Mouse (Mus musculus) brain, embryonic 14.5 days (tissue): ENCODE results near the gene Abhd5. TPM values are rescaled to one million over a fixed set of nuclear protein-coding genes. Genes with fewer than 3 reads are reported as not detected.

Source experiments
- DNase-seq: peaks from one replicate; pipeline ENCODE4 v3.0.0-alpha.2; 2011; ENCODE audit warnings: low read depth
- CTCF ChIP-seq: fragments of 200-500 bp; IDR thresholded peaks from 2 replicates; pipeline ENCODE4 v1.5.1; 2012; ENCODE audit warnings: inconsistent platforms, mild to moderate bottlenecking, moderate library complexity, borderline replicate concordance; ENCODE audit not compliant: insufficient read depth, insufficient read length; ENCODE audit errors: extremely low read depth
- POLR2A ChIP-seq: fragments of 200-500 bp; IDR thresholded peaks from 2 replicates; pipeline ENCODE4 v1.6.1; 2012; ENCODE audit warnings: mild to moderate bottlenecking, inconsistent platforms, borderline replicate concordance; ENCODE audit not compliant: poor library complexity, insufficient read depth, insufficient read length, severe bottlenecking; ENCODE audit errors: extremely low read depth
- polyA plus RNA-seq: library from polyadenylated mRNA; depleted of rRNA; stranded (reverse); fragments of >200 nt; gene quantifications from 2 replicates; pipeline ENCODE4 v1.2.3, GENCODE M21; 2012

Abhd5 gene
- polyA plus RNA-seq, 1 experiment: 15.9 TPM

GRCm38 (mm10) chr9:122389287-122389920 is 38.0 kb downstream of the Abhd5 start:
- TF ChIP-seq CTCF (no peak), POLR2A (no peak)

GRCm38 (mm10) chr9:122395816-122396215 is 44.4 kb downstream of the Abhd5 start:
- no peak for DNase-seq
- TF ChIP-seq CTCF (no peak), POLR2A (no peak)

More at GRCm38 (mm10) chr9:122389287-122389920, 38.0 kb downstream of the Abhd5 start:
- no peak for DNase-seq

GRCm38 (mm10) chr9:122397156-122397555 is 45.7 kb downstream of the Abhd5 start:
- no peak for TF ChIP-seq CTCF
- no peak for TF ChIP-seq POLR2A
- DNase-seq: no peak

GRCm38 (mm10) chr9:122398746-122399145 is 47.3 kb downstream of the Abhd5 start:
- peak; percentile 40 for DNase-seq
- TF ChIP-seq POLR2A (no peak), CTCF (no peak)

GRCm38 (mm10) chr9:122401239-122401638 is 49.8 kb downstream of the Abhd5 start:
- DNase-seq: no peak
- no peak for TF ChIP-seq CTCF
- TF ChIP-seq POLR2A: no peak

- TF ChIP-seq CTCF: no peak
- no peak for TF ChIP-seq POLR2A
- DNase-seq: no peak
These were observed 59.2 kb downstream of the Abhd5 start for GRCm38 (mm10) chr9:122410437-122411175.

GRCm38 (mm10) chr9:122414648-122415047 is 63.2 kb downstream of the Abhd5 start:
- TF ChIP-seq POLR2A: no peak
- TF ChIP-seq CTCF: no peak
- no peak for DNase-seq

- DNase-seq: peak; percentile 63
- TF ChIP-seq POLR2A (no peak), CTCF (no peak)
These were observed 63.8 kb downstream of the Abhd5 start for GRCm38 (mm10) chr9:122415056-122415775.

- peak; percentile 85 for DNase-seq
- TF ChIP-seq POLR2A: no peak
- TF ChIP-seq CTCF: no peak
These were observed 65.2 kb downstream of the Abhd5 start for GRCm38 (mm10) chr9:122416617-122417016.

GRCm38 (mm10) chr9:122420195-122420756 is 68.9 kb downstream of the Abhd5 start:
- no peak for DNase-seq
- TF ChIP-seq POLR2A (no peak), CTCF (no peak)

GRCm38 (mm10) chr9:122420772-122421764 is 69.7 kb downstream of the Abhd5 start:
- peak; percentile 84 for DNase-seq
- TF ChIP-seq POLR2A: no peak
- peak; percentile 97 for TF ChIP-seq CTCF
